Mouse (Mus musculus) heart, postnatal 0 days (tissue): ENCODE measurements at regions not wholly inside any gene's neighbourhood (a gene's known extent, or its start where the extent isn't known, plus 50 kb on each side); places are given as distances from the start of the nearest gene placed in this dataset.

Source experiments
- ATAC-seq: fragments of 200-750 bp; cut with Nextera tagmentation; 2 replicates; pipeline ENCODE4 v1.8.0; 2017; ENCODE audit warnings: low read depth, moderate number of reproducible peaks, moderate library complexity; ENCODE audit not compliant: insufficient read depth
- DNase-seq: peaks from one replicate; pipeline ENCODE4 v3.0.0-alpha.2; 2016; ENCODE audit warnings: low spot score
- H3K27ac ChIP-seq: fragments of 300-500 bp; sonication (generic); 2 replicates; pipeline ENCODE4 v1.5.1; 2014; ENCODE audit warnings: low read depth, mild to moderate bottlenecking
- H3K27me3 ChIP-seq: fragments of 300-500 bp; sonication (generic); 2 replicates; pipeline ENCODE4 v1.6.1; 2014; ENCODE audit warnings: low read length, mixed read lengths; ENCODE audit not compliant: control insufficient read depth, insufficient read depth
- H3K36me3 ChIP-seq: fragments of 300-500 bp; sonication (generic); replicated peaks from 2 replicates; pipeline ENCODE4 v1.6.1; 2014; ENCODE audit warnings: low read length, mixed read lengths; ENCODE audit not compliant: control insufficient read depth, insufficient read depth
- H3K4me1 ChIP-seq: fragments of 300-500 bp; sonication (generic); 2 replicates; pipeline ENCODE4 v1.6.1; 2014; ENCODE audit warnings: antibody characterized with exemption; ENCODE audit not compliant: control insufficient read depth, insufficient read depth
- H3K4me2 ChIP-seq: fragments of 300-500 bp; sonication (generic); 2 replicates; pipeline ENCODE4 v1.6.1; 2014; ENCODE audit warnings: low read depth, mild to moderate bottlenecking, low read length, moderate library complexity
- H3K4me3 ChIP-seq: fragments of 300-500 bp; sonication (generic); 2 replicates; pipeline ENCODE4 v1.5.1; 2014; ENCODE audit warnings: low read depth, low read length
- H3K9ac ChIP-seq: fragments of 300-500 bp; sonication (generic); replicated peaks from 2 replicates; pipeline ENCODE4 v1.6.1; 2014; ENCODE audit warnings: low read depth, low read length, mixed read lengths
- H3K9me3 ChIP-seq: fragments of 300-500 bp; sonication (generic); replicated peaks from 2 replicates; pipeline ENCODE4 v1.6.1; 2016; ENCODE audit warnings: low read length; ENCODE audit not compliant: control insufficient read depth
- CTCF ChIP-seq: IDR thresholded peaks from 2 replicates; pipeline ENCODE4 v1.5.1; 2016; ENCODE audit warnings: antibody characterized with exemption, control low read depth, low read depth
- EP300 ChIP-seq: IDR thresholded peaks from 2 replicates; pipeline ENCODE4 v1.6.1; 2016; ENCODE audit warnings: antibody characterized with exemption, low read depth
- WGBS: fragments of 180-500 bp; shearing (Covaris S2); extraction: QIAGEN DNeasy Blood & Tissue Kit; methylation state at CpG from one replicate; pipeline ENCODE4 v1.1.7; 2014; 5-methylcytosine and 5-hydroxymethylcytosine counted together

- WGBS = 36% methylated on average over 3 of the region's 3 CpGs
- no peaks in the 10 kb centered on the region for H3K9me3 ChIP-seq
- no peak for DNase-seq
- H3K27me3 ChIP-seq = no peaks in the 10 kb centered on the region
- H3K4me3 ChIP-seq = no peak overlapping the region
- no peak overlapping the region for H3K4me2 ChIP-seq
- no peak overlapping the region for H3K9ac ChIP-seq
- no peak for ATAC-seq
- no peak for TF ChIP-seq CTCF
- TF ChIP-seq EP300 = no peak
- no peaks in the 10 kb centered on the region for H3K36me3 ChIP-seq
- H3K27ac ChIP-seq = no peak overlapping the region
- H3K4me1 ChIP-seq = no peaks in the 10 kb centered on the region; the same call in 1 of the 2 replicates
Observed at GRCm38 (mm10) chr5:91456924-91457323, 54.1 kb upstream of the Btc start.

GRCm38 (mm10) chr5:91464876-91465508 is 52.4 kb upstream of the Parm1 start:
- Histone ChIP-seq H3K9me3 (no peaks in the 10 kb centered on the region), H3K27me3 (no peaks in the 10 kb centered on the region), H3K9ac (no peak overlapping the region), H3K4me2 (no peak overlapping the region), H3K36me3 (no peaks in the 10 kb centered on the region), H3K4me3 (no peak overlapping the region), H3K4me1 (no peaks in the 10 kb centered on the region), H3K27ac (no peak overlapping the region)
- ATAC-seq (no peak; the same call in 1 of the 2 replicates), DNase-seq (peak; percentile 34)
- TF ChIP-seq EP300 (no peak), CTCF (peak; percentile 82)
- WGBS = 39% methylated on average over 4 of the region's 4 CpGs
